Mouse (Mus musculus) midbrain, postnatal 0 days (tissue): ENCODE measurements around the gene Vmn1r42. TPM values are rescaled to one million over a fixed set of nuclear protein-coding genes. Genes with fewer than 3 reads are reported as not detected.

Experiments used
- ATAC-seq: fragments of 200-750 bp; cut with Nextera tagmentation; 2 replicates; pipeline ENCODE4 v1.8.0; 2017; ENCODE audit warnings: moderate number of reproducible peaks, mild to moderate bottlenecking, moderate TSS enrichment, moderate library complexity; ENCODE audit not compliant: low FRiP score
- DNase-seq: peaks from one replicate; pipeline ENCODE4 v3.0.0-alpha.2; 2015; ENCODE audit warnings: low spot score
- H3K27ac ChIP-seq: fragments of 300-500 bp; sonication (generic); 2 replicates; pipeline ENCODE4 v1.5.1; 2014; ENCODE audit warnings: low read depth, mild to moderate bottlenecking, low read length, mixed read lengths
- H3K27me3 ChIP-seq: fragments of 300-500 bp; sonication (generic); 2 replicates; pipeline ENCODE4 v1.6.1; 2014; ENCODE audit warnings: low read length, control low read depth, mixed read lengths; ENCODE audit not compliant: insufficient read depth
- H3K36me3 ChIP-seq: fragments of 300-500 bp; sonication (generic); 2 replicates; pipeline ENCODE4 v1.6.1; 2014; ENCODE audit warnings: low read length, control low read depth, mixed read lengths; ENCODE audit not compliant: insufficient read depth
- H3K4me1 ChIP-seq: fragments of 300-500 bp; sonication (generic); 2 replicates; pipeline ENCODE4 v1.6.1; 2014; ENCODE audit warnings: mild to moderate bottlenecking, control low read depth, antibody characterized with exemption, low read length, mixed read lengths; ENCODE audit not compliant: insufficient read depth
- H3K4me2 ChIP-seq: fragments of 300-500 bp; sonication (generic); 2 replicates; pipeline ENCODE4 v1.6.1; 2014; ENCODE audit warnings: low read depth, mild to moderate bottlenecking, low read length, mixed read lengths; ENCODE audit not compliant: poor library complexity, severe bottlenecking
- H3K4me3 ChIP-seq: fragments of 300-500 bp; sonication (generic); 2 replicates; pipeline ENCODE4 v1.5.1; 2014; ENCODE audit warnings: low read depth, mild to moderate bottlenecking, low read length, moderate library complexity
- H3K9ac ChIP-seq: fragments of 300-500 bp; sonication (generic); replicated peaks from 2 replicates; pipeline ENCODE4 v1.6.1; 2014; ENCODE audit warnings: mild to moderate bottlenecking, low read length, moderate library complexity, mixed read lengths; ENCODE audit not compliant: poor library complexity, severe bottlenecking
- H3K9me3 ChIP-seq: fragments of 300-500 bp; sonication (generic); 2 replicates; pipeline ENCODE4 v1.6.1; 2016; ENCODE audit warnings: low read length, control low read depth
- CTCF ChIP-seq: IDR thresholded peaks from 2 replicates; pipeline ENCODE4 v1.5.1; 2016; ENCODE audit warnings: antibody characterized with exemption, mild to moderate bottlenecking
- WGBS: fragments of 180-500 bp; shearing (Covaris S2); extraction: QIAGEN DNeasy Blood & Tissue Kit; methylation state at CpG from one replicate; pipeline ENCODE4 v1.1.7; 2014; 5-methylcytosine and 5-hydroxymethylcytosine counted together
- polyA plus RNA-seq: library from polyadenylated mRNA; unstranded; fragments of >200 nt; fragmentation: Nextera tagmentation; extraction: Ambion mirVana; gene quantifications from 2 replicates; pipeline ENCODE4 v1.2.1, GENCODE M21; 2015
- total RNA-seq: library from RNA; depleted of rRNA; stranded (reverse); fragments of >200 nt; gene quantifications from 2 replicates; pipeline ENCODE4 v1.2.3, GENCODE M21; 2014; rRNA removed

The Vmn1r42 gene
- total and polyA plus RNA-seq, 2 experiments from 2014 or later, result not detected

GRCm38 (mm10) chr6:89867276-89867675 lies 8.9 kb downstream of the Vmn1r42 start:
- peaks cover 16% of the 10 kb centered on the region for H3K9me3 ChIP-seq
- no peaks in the 10 kb centered on the region for H3K27me3 ChIP-seq
- no peak overlapping the region for H3K27ac ChIP-seq
- TF ChIP-seq CTCF, result no peak
- no peaks in the 10 kb centered on the region for H3K4me1 ChIP-seq
- H3K4me3 ChIP-seq, result no peak overlapping the region
- no peaks in the 10 kb centered on the region for H3K36me3 ChIP-seq
- no peak overlapping the region for H3K4me2 ChIP-seq
- ATAC-seq, result no peak
- WGBS, result 93% methylated on average over 2 of the region's 2 CpGs
- H3K9ac ChIP-seq, result no peak overlapping the region
- no peak for DNase-seq

GRCm38 (mm10) chr6:89863792-89864191 lies 12.4 kb downstream of the Vmn1r42 start:
- H3K4me3 ChIP-seq, result no peak overlapping the region
- no peak overlapping the region for H3K27ac ChIP-seq
- ATAC-seq, result no peak
- DNase-seq, result no peak
- no peak overlapping the region for H3K4me2 ChIP-seq
- WGBS, result 76% methylated on average over 4 of the region's 4 CpGs
- no peaks in the 10 kb centered on the region for H3K36me3 ChIP-seq
- TF ChIP-seq CTCF, result no peak
- no peaks in the 10 kb centered on the region for H3K4me1 ChIP-seq
- no peak overlapping the region for H3K9ac ChIP-seq
- H3K9me3 ChIP-seq, result peaks cover 22% of the 10 kb centered on the region
- H3K27me3 ChIP-seq, result no peaks in the 10 kb centered on the region

GRCm38 (mm10) chr6:89859839-89860238 lies 16.4 kb downstream of the Vmn1r42 start:
- H3K9ac ChIP-seq, result no peak overlapping the region
- H3K27me3 ChIP-seq, result no peaks in the 10 kb centered on the region
- TF ChIP-seq CTCF, result no peak
- no peak overlapping the region for H3K4me3 ChIP-seq
- peaks cover 18% of the 10 kb centered on the region; the same call in 1 of the 2 replicates for H3K9me3 ChIP-seq
- H3K36me3 ChIP-seq, result no peaks in the 10 kb centered on the region
- no peak overlapping the region for H3K27ac ChIP-seq
- no peaks in the 10 kb centered on the region for H3K4me1 ChIP-seq
- WGBS, result 83% methylated on average over 2 of the region's 2 CpGs
- no peak overlapping the region for H3K4me2 ChIP-seq
- ATAC-seq (no peak), DNase-seq (no peak)

- H3K27me3 ChIP-seq, result no peaks in the 10 kb centered on the region
- no peaks in the 10 kb centered on the region for H3K4me1 ChIP-seq
- H3K9me3 ChIP-seq, result peaks cover 13% of the 10 kb centered on the region; the same call in 1 of the 2 replicates
- WGBS, result 83% methylated on average over 3 of the region's 3 CpGs
- no peak overlapping the region for H3K4me2 ChIP-seq
- no peak for DNase-seq
- no peak for TF ChIP-seq CTCF
- H3K36me3 ChIP-seq, result no peaks in the 10 kb centered on the region
- no peak overlapping the region for H3K4me3 ChIP-seq
- ATAC-seq, result no peak
- H3K9ac ChIP-seq, result no peak overlapping the region
- H3K27ac ChIP-seq, result no peak overlapping the region
Observed at GRCm38 (mm10) chr6:89857552-89857951, 18.7 kb downstream of the Vmn1r42 start.

Other genes starting within 250 kb of the Vmn1r42 start
- 20.2 and 22.9 TPM in 2 replicates for gene Txnrd3, start 232.4 kb downstream of the Vmn1r42 start, total RNA-seq
- gene Txnrd3, start 232.4 kb downstream of the Vmn1r42 start, polyA plus RNA-seq, result 22.6 and 24.7 TPM in 2 replicates
- not detected in 2 replicates for gene Vmn1r40, start 168.9 kb downstream of the Vmn1r42 start, total RNA-seq
- not detected in 2 replicates for gene Vmn1r40, start 168.9 kb downstream of the Vmn1r42 start, polyA plus RNA-seq
- gene Vmn1r41, start 135.6 kb downstream of the Vmn1r42 start, total RNA-seq, result not detected in 2 replicates
- gene Vmn1r41, start 135.6 kb downstream of the Vmn1r42 start, polyA plus RNA-seq, result not detected in 2 replicates
- 0.05 TPM in 1 of 2 replicates, not detected in the other for gene Vmn1r43, start within 50 bp of the Vmn1r42 start, total RNA-seq
- gene Vmn1r43, start within 50 bp of the Vmn1r42 start, polyA plus RNA-seq, result not detected in 2 replicates
- not detected in 2 replicates for gene Vmn1r44, start 7.2 kb upstream of the Vmn1r42 start, total RNA-seq
- gene Vmn1r44, start 7.2 kb upstream of the Vmn1r42 start, polyA plus RNA-seq, result not detected in 2 replicates
- not detected in 2 replicates for gene Vmn1r45, start 64.2 kb upstream of the Vmn1r42 start, total RNA-seq
- gene Vmn1r45, start 64.2 kb upstream of the Vmn1r42 start, polyA plus RNA-seq, result 0.05 TPM in 1 of 2 replicates, not detected in the other
- gene Vmn1r46, start 92.9 kb upstream of the Vmn1r42 start, total RNA-seq, result not detected in 2 replicates
- not detected in 2 replicates for gene Vmn1r46, start 92.9 kb upstream of the Vmn1r42 start, polyA plus RNA-seq
- gene Vmn1r47, start 139.7 kb upstream of the Vmn1r42 start, total RNA-seq, result not detected in 2 replicates
- gene Vmn1r47, start 139.7 kb upstream of the Vmn1r42 start, polyA plus RNA-seq, result not detected in 2 replicates
- not detected in 2 replicates for gene Vmn1r48, start 160.4 kb upstream of the Vmn1r42 start, total RNA-seq
- not detected in 2 replicates for gene Vmn1r48, start 160.4 kb upstream of the Vmn1r42 start, polyA plus RNA-seq
- gene Vmn1r49, start 202.1 kb upstream of the Vmn1r42 start, total RNA-seq, result not detected in 2 replicates
- gene Vmn1r49, start 202.1 kb upstream of the Vmn1r42 start, polyA plus RNA-seq, result not detected in 2 replicates
- gene Vmn1r50, start 225.0 kb upstream of the Vmn1r42 start, total RNA-seq, result not detected in 2 replicates
- not detected in 2 replicates for gene Vmn1r50, start 225.0 kb upstream of the Vmn1r42 start, polyA plus RNA-seq
- gene Vmn1r51, start 246.2 kb upstream of the Vmn1r42 start, total RNA-seq, result not detected in 2 replicates
- gene Vmn1r51, start 246.2 kb upstream of the Vmn1r42 start, polyA plus RNA-seq, result 0.10 TPM in 1 of 2 replicates, not detected in the other